Mouse (Mus musculus): ENCODE data around the gene Swap70. TPM values are rescaled to one million over a fixed set of nuclear protein-coding genes. Genes with fewer than 3 reads are reported as not detected.

The Swap70 gene
- polyA plus RNA-seq, 1 experiment from 2014 or later: 22.3 TPM

DNA sequence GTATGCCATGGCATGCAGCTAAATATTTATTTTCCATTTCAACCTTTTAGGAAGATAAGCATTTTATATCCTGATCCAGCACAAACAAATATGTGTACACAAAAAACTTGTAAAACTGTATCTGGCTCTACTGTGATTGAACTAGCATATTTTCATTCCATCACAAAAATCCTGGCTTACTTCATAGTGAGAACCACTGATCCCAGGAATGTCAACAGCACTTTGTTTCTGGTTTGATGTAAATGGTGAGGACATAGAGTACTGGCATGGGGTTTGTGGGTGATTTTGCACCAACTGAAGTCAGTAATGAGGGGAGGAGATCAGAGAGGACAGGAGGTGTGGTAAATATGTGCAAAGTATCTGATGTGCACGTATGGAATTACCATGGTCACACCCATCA, 41.1 kb downstream of the Swap70 start:
- Histone ChIP-seq H3K9ac (ENCODE audit: low read length) (no peak overlapping the region), H3K4me3 (ENCODE audit: low read length) (no peak overlapping the region), H3K27me3 (ENCODE audit: control insufficient read depth, insufficient read depth, low read length) (no peaks in the 10 kb centered on the region), H3K36me3 (ENCODE audit: control insufficient read depth, insufficient read depth) (no peaks in the 10 kb centered on the region), H3K4me1 (ENCODE audit: control insufficient read depth, insufficient read depth, low read length) (peaks cover 23% of the 10 kb centered on the region), H3K27ac (ENCODE audit: low read length) (no peak overlapping the region), H3K4me2 (ENCODE audit: low read depth, low read length) (no peak overlapping the region), H3K9me3 (replicated peaks; ENCODE audit: control insufficient read depth, low read length) (no peaks in the 10 kb centered on the region)
- 54% methylated on average over 1 of the region's 1 CpGs for WGBS
- no peak for ATAC-seq (replicated peaks; ENCODE audit: extremely low read depth, insufficient read depth, low FRiP score)

DNA sequence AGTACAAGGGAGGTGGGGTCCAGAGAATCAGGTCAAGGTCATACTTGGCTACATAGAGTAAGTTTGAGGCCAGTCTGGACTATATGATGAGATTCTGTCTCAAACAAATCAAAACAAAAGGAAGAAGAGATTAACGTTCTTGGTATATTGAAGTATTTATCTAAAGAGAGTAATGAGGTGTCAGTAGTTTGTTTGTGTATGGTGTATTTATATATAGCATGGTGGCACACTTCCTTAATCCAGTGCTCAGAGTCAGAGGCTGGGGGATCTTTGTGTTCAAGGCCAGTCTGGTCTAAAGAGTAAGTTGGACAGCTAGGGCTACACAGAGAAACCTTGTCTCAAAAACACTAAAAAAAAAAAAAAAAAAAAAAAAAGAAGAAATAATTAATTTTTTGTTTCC, 42.0 kb downstream of the Swap70 start:
- Histone ChIP-seq H3K4me1 (ENCODE audit: control insufficient read depth, insufficient read depth, low read length) (peaks cover 23% of the 10 kb centered on the region), H3K4me2 (ENCODE audit: low read depth, low read length) (no peak overlapping the region), H3K9me3 (replicated peaks; ENCODE audit: control insufficient read depth, low read length) (no peaks in the 10 kb centered on the region), H3K9ac (ENCODE audit: low read length) (no peak overlapping the region), H3K4me3 (ENCODE audit: low read length) (no peak overlapping the region), H3K36me3 (ENCODE audit: control insufficient read depth, insufficient read depth) (no peaks in the 10 kb centered on the region), H3K27me3 (ENCODE audit: control insufficient read depth, insufficient read depth, low read length) (no peaks in the 10 kb centered on the region), H3K27ac (ENCODE audit: low read length) (no peak overlapping the region)
- ATAC-seq (replicated peaks; ENCODE audit: extremely low read depth, insufficient read depth, low FRiP score): no peak
- WGBS: 55% methylated on average over 1 of the region's 1 CpGs

DNA sequence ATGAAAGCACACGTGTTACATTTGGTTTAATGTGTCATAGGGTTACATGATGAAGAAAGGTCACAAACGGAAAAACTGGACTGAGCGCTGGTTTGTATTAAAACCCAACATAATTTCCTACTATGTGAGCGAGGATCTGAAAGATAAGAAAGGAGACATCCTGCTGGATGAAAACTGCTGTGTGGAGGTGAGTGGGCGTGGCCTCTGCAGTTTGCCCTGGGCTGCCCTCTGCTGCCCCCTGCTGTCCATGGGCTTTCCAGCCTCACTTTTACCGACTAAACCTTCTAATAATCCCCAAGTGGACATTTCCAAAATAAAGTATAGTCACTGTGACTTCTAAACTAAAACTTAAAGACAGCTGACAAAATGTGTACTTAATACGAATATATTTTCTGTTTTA, 44.3 kb downstream of the Swap70 start:
- 25% methylated on average over 7 of the region's 7 CpGs for WGBS

DNA sequence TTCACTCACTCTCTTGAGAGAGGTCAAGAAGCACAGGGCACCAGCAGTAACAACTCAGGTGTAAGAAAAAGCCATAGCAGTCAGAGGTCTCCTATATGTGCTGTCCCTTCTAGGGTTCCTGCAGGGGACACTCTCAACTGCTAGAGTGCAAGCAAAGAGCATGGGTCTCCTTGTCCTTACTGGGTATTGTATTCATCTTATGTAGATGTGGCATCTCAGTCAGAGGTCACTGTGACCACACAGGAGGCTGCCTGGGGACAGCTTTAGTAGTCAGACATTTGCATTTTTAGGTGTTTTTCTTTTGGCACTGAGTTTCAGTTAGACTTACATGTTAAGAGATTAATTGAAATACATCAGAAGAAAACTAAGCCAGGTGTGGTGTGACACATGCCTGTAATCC, 45.5 kb downstream of the Swap70 start:
- no peak overlapping the region for H3K27ac ChIP-seq (ENCODE audit: low read length)
- H3K9ac ChIP-seq (ENCODE audit: low read length): no peak overlapping the region
- H3K4me3 ChIP-seq (ENCODE audit: low read length): no peak overlapping the region
- no peaks in the 10 kb centered on the region for H3K27me3 ChIP-seq (ENCODE audit: control insufficient read depth, insufficient read depth, low read length)
- H3K4me2 ChIP-seq (ENCODE audit: low read depth, low read length): no peak overlapping the region
- H3K36me3 ChIP-seq (ENCODE audit: control insufficient read depth, insufficient read depth): peaks cover 9% of the 10 kb centered on the region
- ATAC-seq (replicated peaks; ENCODE audit: extremely low read depth, insufficient read depth, low FRiP score): no peak
- no peaks in the 10 kb centered on the region for H3K9me3 ChIP-seq (replicated peaks; ENCODE audit: control insufficient read depth, low read length)
- peaks cover 12% of the 10 kb centered on the region for H3K4me1 ChIP-seq (ENCODE audit: control insufficient read depth, insufficient read depth, low read length)

More for the DNA sequence above, 44.3 kb downstream of the Swap70 start:
- no peak for ATAC-seq (replicated peaks; ENCODE audit: extremely low read depth, insufficient read depth, low FRiP score)
- H3K27me3 ChIP-seq (ENCODE audit: control insufficient read depth, insufficient read depth, low read length): no peaks in the 10 kb centered on the region
- no peak overlapping the region for H3K9ac ChIP-seq (ENCODE audit: low read length)
- H3K36me3 ChIP-seq (ENCODE audit: control insufficient read depth, insufficient read depth): peaks cover 9% of the 10 kb centered on the region
- no peaks in the 10 kb centered on the region for H3K9me3 ChIP-seq (replicated peaks; ENCODE audit: control insufficient read depth, low read length)
- no peak overlapping the region for H3K27ac ChIP-seq (ENCODE audit: low read length)
- H3K4me3 ChIP-seq (ENCODE audit: low read length): no peak overlapping the region
- H3K4me2 ChIP-seq (ENCODE audit: low read depth, low read length): no peak overlapping the region
- H3K4me1 ChIP-seq (ENCODE audit: control insufficient read depth, insufficient read depth, low read length): peaks cover 17% of the 10 kb centered on the region

DNA sequence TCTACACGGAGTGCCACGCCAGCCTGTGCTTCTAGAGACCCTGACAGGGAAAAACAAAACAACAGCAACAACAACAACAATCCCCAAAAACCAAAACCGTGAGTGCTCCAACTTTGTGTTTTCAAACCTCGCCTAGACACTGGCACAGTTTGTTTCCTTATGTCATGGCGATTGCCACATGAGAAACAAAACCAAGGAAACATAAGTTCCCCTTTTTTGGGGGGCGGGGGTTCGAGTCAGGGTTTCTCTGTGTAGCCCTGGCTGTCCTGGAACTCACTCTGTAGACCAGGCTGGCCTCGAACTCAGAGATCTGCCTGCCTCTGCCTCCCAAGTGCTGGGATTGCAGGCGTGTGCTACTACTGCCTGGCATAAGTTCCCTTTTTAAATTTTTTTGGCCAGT, 46.5 kb downstream of the Swap70 start:
- H3K4me1 ChIP-seq (ENCODE audit: control insufficient read depth, insufficient read depth, low read length): peaks cover 7% of the 10 kb centered on the region; the same call in 1 of the 2 replicates
- ATAC-seq (replicated peaks; ENCODE audit: extremely low read depth, insufficient read depth, low FRiP score): no peak
- H3K4me2 ChIP-seq (ENCODE audit: low read depth, low read length): no peak overlapping the region
- peaks cover 9% of the 10 kb centered on the region for H3K36me3 ChIP-seq (ENCODE audit: control insufficient read depth, insufficient read depth)
- no peak overlapping the region for H3K4me3 ChIP-seq (ENCODE audit: low read length)
- no peak overlapping the region for H3K27ac ChIP-seq (ENCODE audit: low read length)
- WGBS: 90% methylated on average over 9 of the region's 9 CpGs
- H3K9ac ChIP-seq (ENCODE audit: low read length): no peak overlapping the region
- H3K27me3 ChIP-seq (ENCODE audit: control insufficient read depth, insufficient read depth, low read length): no peaks in the 10 kb centered on the region
- H3K9me3 ChIP-seq (replicated peaks; ENCODE audit: control insufficient read depth, low read length): no peaks in the 10 kb centered on the region

DNA sequence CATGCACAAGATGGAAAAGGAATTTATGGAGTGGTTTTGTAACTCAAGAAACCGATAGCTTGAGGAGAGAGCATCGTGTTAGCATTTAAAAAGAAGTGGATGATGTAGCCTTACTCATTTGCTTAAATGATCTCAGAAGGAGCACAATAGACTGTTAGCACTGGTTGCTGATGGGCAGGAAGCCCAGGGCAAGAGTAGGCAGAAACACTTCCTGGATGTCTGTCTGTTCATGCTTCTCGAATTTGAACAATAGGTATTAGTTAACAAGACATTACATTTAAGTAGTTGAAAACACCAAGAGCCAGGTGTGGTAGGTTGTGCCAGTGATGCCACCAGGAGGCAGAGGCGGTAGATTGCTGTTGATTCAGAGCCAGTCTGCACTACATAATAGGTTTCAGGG, 47.0 kb downstream of the Swap70 start:
- H3K4me1 ChIP-seq (ENCODE audit: control insufficient read depth, insufficient read depth, low read length): peaks cover 7% of the 10 kb centered on the region; the same call in 1 of the 2 replicates
- 79% methylated on average over 4 of the region's 4 CpGs for WGBS

GRCm38 (mm10) chr7:110269777-110270176, 48.3 kb downstream of the Swap70 start:
- 76% methylated on average over 14 of the region's 14 CpGs for WGBS
- Histone ChIP-seq H3K27ac (ENCODE audit: low read length) (peak overlapping the region; percentile 26), H3K27me3 (ENCODE audit: control insufficient read depth, insufficient read depth, low read length) (no peaks in the 10 kb centered on the region), H3K4me1 (ENCODE audit: control insufficient read depth, insufficient read depth, low read length) (peaks cover 7% of the 10 kb centered on the region; the same call in 1 of the 2 replicates), H3K4me2 (ENCODE audit: low read depth, low read length) (no peak overlapping the region), H3K9me3 (replicated peaks; ENCODE audit: control insufficient read depth, low read length) (no peaks in the 10 kb centered on the region), H3K4me3 (ENCODE audit: low read length) (no peak overlapping the region), H3K9ac (ENCODE audit: low read length) (no peak overlapping the region), H3K36me3 (ENCODE audit: control insufficient read depth, insufficient read depth) (peaks cover 14% of the 10 kb centered on the region)
- ATAC-seq (replicated peaks; ENCODE audit: extremely low read depth, insufficient read depth, low FRiP score): no peak

More for the DNA sequence above, 47.0 kb downstream of the Swap70 start:
- no peaks in the 10 kb centered on the region for H3K27me3 ChIP-seq (ENCODE audit: control insufficient read depth, insufficient read depth, low read length)
- ATAC-seq (replicated peaks; ENCODE audit: extremely low read depth, insufficient read depth, low FRiP score): no peak
- no peak overlapping the region for H3K4me2 ChIP-seq (ENCODE audit: low read depth, low read length)
- H3K9me3 ChIP-seq (replicated peaks; ENCODE audit: control insufficient read depth, low read length): no peaks in the 10 kb centered on the region
- H3K4me3 ChIP-seq (ENCODE audit: low read length): no peak overlapping the region
- peaks cover 9% of the 10 kb centered on the region for H3K36me3 ChIP-seq (ENCODE audit: control insufficient read depth, insufficient read depth)
- no peak overlapping the region for H3K27ac ChIP-seq (ENCODE audit: low read length)
- H3K9ac ChIP-seq (ENCODE audit: low read length): no peak overlapping the region

DNA sequence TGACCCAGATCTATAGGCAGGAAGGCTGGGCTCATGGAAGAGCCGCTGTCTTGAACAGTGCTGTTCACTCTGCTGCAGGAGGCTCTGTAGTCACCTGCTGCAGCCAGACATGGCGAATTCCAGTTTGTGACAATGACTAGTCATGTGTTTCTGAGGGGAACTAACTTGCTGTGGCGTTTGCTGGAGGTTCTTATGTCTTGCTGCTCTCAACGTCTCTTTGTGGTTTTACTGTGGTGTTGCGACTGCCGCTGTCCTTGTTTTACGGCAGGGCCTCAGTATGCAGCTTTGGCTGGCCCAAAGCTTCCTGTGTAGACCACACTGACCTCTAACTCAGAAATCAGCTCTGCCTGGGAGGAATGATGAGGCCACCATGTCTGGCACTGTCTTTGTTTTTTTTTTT, 48.9 kb downstream of the Swap70 start:
- Histone ChIP-seq H3K4me1 (ENCODE audit: control insufficient read depth, insufficient read depth, low read length) (peaks cover 7% of the 10 kb centered on the region; the same call in 1 of the 2 replicates), H3K4me3 (ENCODE audit: low read length) (no peak overlapping the region), H3K9me3 (replicated peaks; ENCODE audit: control insufficient read depth, low read length) (no peaks in the 10 kb centered on the region), H3K27me3 (ENCODE audit: control insufficient read depth, insufficient read depth, low read length) (no peaks in the 10 kb centered on the region), H3K27ac (ENCODE audit: low read length) (peak overlapping the region; percentile 26; the same call in 1 of the 2 replicates), H3K4me2 (ENCODE audit: low read depth, low read length) (no peak overlapping the region), H3K36me3 (ENCODE audit: control insufficient read depth, insufficient read depth) (peaks cover 17% of the 10 kb centered on the region), H3K9ac (ENCODE audit: low read length) (no peak overlapping the region)
- no peak; the same call in 1 of the 2 replicates for ATAC-seq (replicated peaks; ENCODE audit: extremely low read depth, insufficient read depth, low FRiP score)
- WGBS: 83% methylated on average over 7 of the region's 7 CpGs

DNA sequence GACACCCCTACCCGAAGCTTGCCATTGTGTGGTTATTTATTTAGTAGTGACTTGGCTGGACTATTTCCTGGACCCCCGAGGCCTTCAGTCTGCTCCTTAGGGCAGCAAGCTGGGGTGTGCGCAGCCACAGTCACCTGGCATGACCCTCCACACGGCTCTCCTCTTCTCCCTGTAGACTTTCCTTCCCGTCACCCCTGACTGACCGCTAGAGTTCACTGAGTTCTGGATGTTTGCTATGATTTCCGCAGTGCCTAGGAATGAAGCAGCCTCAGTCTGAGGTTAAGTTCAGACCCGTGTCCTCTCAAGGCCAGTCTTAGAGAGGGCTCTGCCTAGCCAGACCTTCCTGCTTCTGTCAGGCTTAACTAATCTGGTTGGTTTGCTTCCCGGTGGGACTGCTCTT, 50.3 kb downstream of the Swap70 start:
- ATAC-seq (replicated peaks; ENCODE audit: extremely low read depth, insufficient read depth, low FRiP score): no peak
- Histone ChIP-seq H3K27me3 (ENCODE audit: control insufficient read depth, insufficient read depth, low read length) (no peaks in the 10 kb centered on the region), H3K36me3 (ENCODE audit: control insufficient read depth, insufficient read depth) (peaks cover 23% of the 10 kb centered on the region), H3K4me2 (ENCODE audit: low read depth, low read length) (no peak overlapping the region), H3K4me1 (ENCODE audit: control insufficient read depth, insufficient read depth, low read length) (peaks cover 7% of the 10 kb centered on the region; the same call in 1 of the 2 replicates), H3K9ac (ENCODE audit: low read length) (no peak overlapping the region), H3K27ac (ENCODE audit: low read length) (peak overlapping the region; percentile 8; the same call in 1 of the 2 replicates), H3K4me3 (ENCODE audit: low read length) (no peak overlapping the region), H3K9me3 (replicated peaks; ENCODE audit: control insufficient read depth, low read length) (no peaks in the 10 kb centered on the region)
- WGBS: 67% methylated on average over 9 of the region's 9 CpGs
